Mouse (Mus musculus): ENCODE results near the gene Polr3h. TPM values are rescaled to one million over a fixed set of nuclear protein-coding genes. Genes with fewer than 3 reads are reported as not detected.
"Not testable (repeated sequence)": the region's sequence is repeated elsewhere in the genome, so short reads cannot be mapped to it uniquely, and the experiment has no call there.

Polr3h gene
- 73.3 and 76.8 TPM in 2 replicates for polyA plus RNA-seq (2015; fragmentation: Nextera tagmentation; extraction: Ambion mirVana)

- Histone ChIP-seq H3K27me3 (no peaks in the 10 kb centered on the region), H3K9me3 (no peaks in the 10 kb centered on the region), H3K9ac (peak within 1 kb of the TSS; percentile 81), H3K4me3 (peak within 1 kb of the TSS; percentile 73), H3K4me1 (replicated peaks) (peaks cover 48% of the 10 kb centered on the region), H3K27ac (peak within 1 kb of the TSS; percentile 87), H3K36me3 (peaks cover 7% of the 10 kb centered on the region; the same call in 1 of the 2 replicates), H3K4me2 (peak within 1 kb of the TSS; percentile 94)
- WGBS, result under 1% methylated on average over 48 of the region's 54 CpGs
- ATAC-seq (ENCODE audit: low FRiP score), result peak; percentile 94
Measured at GRCm38 (mm10) chr15:81925760-81926445, at the start of gene Polr3h. TSS of gene Polr3h (minus strand) at chr15:81926240.

GRCm38 (mm10) chr15:81975156-81975555, 49.1 kb upstream of the Polr3h start:
- H3K9me3 ChIP-seq; H3K36me3 ChIP-seq; H3K4me3 ChIP-seq; H3K9ac ChIP-seq; H3K4me1 ChIP-seq (replicated peaks); H3K4me2 ChIP-seq; ATAC-seq (ENCODE audit: low FRiP score); H3K27ac ChIP-seq; H3K27me3 ChIP-seq: not testable (repeated sequence)
- WGBS, result 93% methylated on average over 8 of the region's 8 CpGs

- not testable (repeated sequence) for H3K36me3 ChIP-seq; H3K9ac ChIP-seq; H3K27ac ChIP-seq; ATAC-seq (ENCODE audit: low FRiP score); H3K4me3 ChIP-seq; H3K27me3 ChIP-seq; H3K9me3 ChIP-seq; H3K4me1 ChIP-seq (replicated peaks); H3K4me2 ChIP-seq
- 85% methylated on average over 4 of the region's 4 CpGs for WGBS
Measured at GRCm38 (mm10) chr15:81970498-81970897, 44.5 kb upstream of the Polr3h start.

- H3K9ac ChIP-seq; H3K36me3 ChIP-seq; H3K27ac ChIP-seq; H3K4me2 ChIP-seq; H3K27me3 ChIP-seq; H3K4me3 ChIP-seq; H3K4me1 ChIP-seq (replicated peaks); ATAC-seq (ENCODE audit: low FRiP score); H3K9me3 ChIP-seq: not testable (repeated sequence)
- WGBS, result 77% methylated on average over 6 of the region's 6 CpGs
Measured at GRCm38 (mm10) chr15:81969635-81970034, 43.6 kb upstream of the Polr3h start.

GRCm38 (mm10) chr15:81969173-81969572, 43.1 kb upstream of the Polr3h start:
- Histone ChIP-seq H3K36me3 (no peaks in the 10 kb centered on the region), H3K4me3 (no peak overlapping the region), H3K9me3 (peaks cover 9% of the 10 kb centered on the region), H3K4me2 (no peak overlapping the region), H3K27me3 (no peaks in the 10 kb centered on the region), H3K9ac (no peak overlapping the region), H3K4me1 (replicated peaks) (no peaks in the 10 kb centered on the region), H3K27ac (no peak overlapping the region)
- WGBS, result 80% methylated on average over 7 of the region's 7 CpGs
- ATAC-seq (ENCODE audit: low FRiP score), result no peak

GRCm38 (mm10) chr15:81968447-81968846, 42.4 kb upstream of the Polr3h start:
- WGBS, result 72% methylated on average over 2 of the region's 2 CpGs
- no peak overlapping the region for H3K27ac ChIP-seq
- no peak overlapping the region for H3K4me2 ChIP-seq
- peaks cover 9% of the 10 kb centered on the region for H3K9me3 ChIP-seq
- H3K27me3 ChIP-seq, result no peaks in the 10 kb centered on the region
- no peak for ATAC-seq (ENCODE audit: low FRiP score)
- no peaks in the 10 kb centered on the region for H3K4me1 ChIP-seq (replicated peaks)
- no peaks in the 10 kb centered on the region for H3K36me3 ChIP-seq
- H3K4me3 ChIP-seq, result no peak overlapping the region
- H3K9ac ChIP-seq, result no peak overlapping the region

- Histone ChIP-seq H3K9me3 (peaks cover 9% of the 10 kb centered on the region), H3K9ac (no peak overlapping the region), H3K27me3 (no peaks in the 10 kb centered on the region), H3K36me3 (no peaks in the 10 kb centered on the region), H3K4me3 (no peak overlapping the region), H3K4me2 (no peak overlapping the region), H3K27ac (no peak overlapping the region), H3K4me1 (replicated peaks) (no peaks in the 10 kb centered on the region)
- WGBS, result 92% methylated on average over 5 of the region's 5 CpGs
- no peak for ATAC-seq (ENCODE audit: low FRiP score)
Measured at GRCm38 (mm10) chr15:81967821-81968220, 41.8 kb upstream of the Polr3h start.

GRCm38 (mm10) chr15:81966062-81966829, 40.2 kb upstream of the Polr3h start:
- Histone ChIP-seq H3K27me3 (no peaks in the 10 kb centered on the region), H3K27ac (no peak overlapping the region), H3K9me3 (peaks cover 3% of the 10 kb centered on the region), H3K4me3 (no peak overlapping the region), H3K4me2 (no peak overlapping the region), H3K36me3 (no peaks in the 10 kb centered on the region), H3K4me1 (replicated peaks) (no peaks in the 10 kb centered on the region), H3K9ac (no peak overlapping the region)
- WGBS, result 87% methylated on average over 13 of the region's 14 CpGs
- ATAC-seq (ENCODE audit: low FRiP score), result no peak

GRCm38 (mm10) chr15:81964980-81965545, 39.0 kb upstream of the Polr3h start:
- Histone ChIP-seq H3K27ac (no peak overlapping the region), H3K27me3 (no peaks in the 10 kb centered on the region), H3K9me3 (peaks cover 3% of the 10 kb centered on the region; the same call in 1 of the 2 replicates), H3K4me2 (no peak overlapping the region), H3K4me3 (no peak overlapping the region), H3K9ac (no peak overlapping the region), H3K4me1 (replicated peaks) (no peaks in the 10 kb centered on the region), H3K36me3 (no peaks in the 10 kb centered on the region)
- no peak for ATAC-seq (ENCODE audit: low FRiP score)
- 67% methylated on average over 4 of the region's 4 CpGs for WGBS

- H3K9ac ChIP-seq, result no peak overlapping the region
- H3K9me3 ChIP-seq, result no peaks in the 10 kb centered on the region
- no peaks in the 10 kb centered on the region for H3K36me3 ChIP-seq
- no peak overlapping the region for H3K27ac ChIP-seq
- WGBS, result 68% methylated on average over 1 of the region's 1 CpGs
- ATAC-seq (ENCODE audit: low FRiP score), result no peak
- H3K4me3 ChIP-seq, result no peak overlapping the region
- H3K4me1 ChIP-seq (replicated peaks), result peaks cover 5% of the 10 kb centered on the region
- H3K4me2 ChIP-seq, result no peak overlapping the region
- H3K27me3 ChIP-seq, result no peaks in the 10 kb centered on the region
Measured at GRCm38 (mm10) chr15:81964262-81964661, 38.2 kb upstream of the Polr3h start.

- Histone ChIP-seq H3K27ac (peak overlapping the region; percentile 23; the same call in 1 of the 2 replicates), H3K9ac (0 out of 2 replicates have a peak overlapping the region, but pooled peaks have one; percentile 29)
- WGBS, result 2% methylated on average over 6 of the region's 8 CpGs
Measured at GRCm38 (mm10) chr15:81961078-81961451, 35.0 kb upstream of the Polr3h start.

More at GRCm38 (mm10) chr15:81961078-81961451, 35.0 kb upstream of the Polr3h start:
- Histone ChIP-seq H3K4me3 (peak overlapping the region; percentile 60), H3K4me1 (replicated peaks) (peaks cover 13% of the 10 kb centered on the region), H3K4me2 (peak overlapping the region; percentile 86), H3K27me3 (no peaks in the 10 kb centered on the region), H3K36me3 (peaks cover 8% of the 10 kb centered on the region; the same call in 1 of the 2 replicates), H3K9me3 (no peaks in the 10 kb centered on the region)
- no peak for ATAC-seq (ENCODE audit: low FRiP score)
